Mouse (Mus musculus) midbrain, embryonic 12.5 days (tissue): ENCODE measurements around the gene Zdhhc4. TPM values are rescaled to one million over a fixed set of nuclear protein-coding genes. Genes with fewer than 3 reads are reported as not detected.

Source experiments
- ATAC-seq: fragments of 200-750 bp; cut with Nextera tagmentation; 2 replicates; pipeline ENCODE4 v1.8.0; 2017; ENCODE audit warnings: low read depth, moderate TSS enrichment, moderate library complexity; ENCODE audit not compliant: low FRiP score
- H3K27ac ChIP-seq: fragments of 300-500 bp; sonication (generic); replicated peaks from 2 replicates; pipeline ENCODE4 v1.5.1; 2016; ENCODE audit warnings: mild to moderate bottlenecking
- H3K27me3 ChIP-seq: fragments of 300-500 bp; sonication (generic); 2 replicates; pipeline ENCODE4 v1.6.1; 2016; ENCODE audit warnings: mild to moderate bottlenecking
- H3K36me3 ChIP-seq: fragments of 300-500 bp; sonication (generic); 2 replicates; pipeline ENCODE4 v1.6.1; 2016
- H3K4me1 ChIP-seq: fragments of 300-500 bp; sonication (generic); 2 replicates; pipeline ENCODE4 v1.6.1; 2016
- H3K4me2 ChIP-seq: fragments of 300-500 bp; sonication (generic); replicated peaks from 2 replicates; pipeline ENCODE4 v1.6.1; 2016; ENCODE audit warnings: mild to moderate bottlenecking, moderate library complexity
- H3K4me3 ChIP-seq: fragments of 300-500 bp; sonication (generic); 2 replicates; pipeline ENCODE4 v1.5.1; 2016; ENCODE audit warnings: mild to moderate bottlenecking
- H3K9ac ChIP-seq: fragments of 300-500 bp; sonication (generic); replicated peaks from 2 replicates; pipeline ENCODE4 v1.6.1; 2016; ENCODE audit warnings: mild to moderate bottlenecking, moderate library complexity
- H3K9me3 ChIP-seq: fragments of 300-500 bp; sonication (generic); 2 replicates; pipeline ENCODE4 v1.6.1; 2016; ENCODE audit warnings: mild to moderate bottlenecking
- WGBS: fragments of 180-500 bp; shearing (Covaris S2); methylation state at CpG from one replicate; pipeline ENCODE4 v1.1.7; 2016; 5-methylcytosine and 5-hydroxymethylcytosine counted together
- polyA plus RNA-seq: library from polyadenylated mRNA; unstranded; fragments of >200 nt; fragmentation: Nextera tagmentation; extraction: Ambion mirVana; gene quantifications from 2 replicates; pipeline ENCODE4 v1.2.1, GENCODE M21; 2016

Gene Zdhhc4
- polyA plus RNA-seq, 1 experiment from 2014 or later = 83.9 TPM

- 14% methylated on average over 8 of the region's 8 CpGs for WGBS
- Histone ChIP-seq H3K4me2 (peak overlapping the region; percentile 83), H3K9ac (peak overlapping the region; percentile 96; the same call in 1 of the 2 replicates), H3K9me3 (no peaks in the 10 kb centered on the region), H3K27ac (peak overlapping the region; percentile 97; the same call in 1 of the 2 replicates), H3K4me1 (peaks cover 20% of the 10 kb centered on the region), H3K4me3 (peak overlapping the region; percentile 89), H3K36me3 (peaks cover 77% of the 10 kb centered on the region), H3K27me3 (no peaks in the 10 kb centered on the region)
- peak; percentile 61; the same call in 1 of the 2 replicates for ATAC-seq
These were observed 13.6 kb downstream of the Zdhhc4 start for GRCm38 (mm10) chr5:143315514-143315888.

- H3K27me3 ChIP-seq = no peaks in the 10 kb centered on the region
- no peaks in the 10 kb centered on the region for H3K9me3 ChIP-seq
- H3K36me3 ChIP-seq = peaks cover 77% of the 10 kb centered on the region
- peak within 1 kb of the TSS; percentile 96 for H3K9ac ChIP-seq
- peak within 1 kb of the TSS; percentile 97 for H3K27ac ChIP-seq
- H3K4me1 ChIP-seq = peaks cover 20% of the 10 kb centered on the region
- WGBS = under 1% methylated on average over 91 of the region's 101 CpGs
- peak; percentile 85 for ATAC-seq
- peak within 1 kb of the TSS; percentile 89 for H3K4me3 ChIP-seq
- peak within 1 kb of the TSS; percentile 83 for H3K4me2 ChIP-seq
These were observed 14.1 kb downstream of the Zdhhc4 start, which contains the start of gene E130309D02Rik for GRCm38 (mm10) chr5:143314730-143315513. TSS of gene E130309D02Rik (minus strand) at chr5:143315360.

- H3K4me3 ChIP-seq = peak overlapping the region; percentile 89
- peak; percentile 20; the same call in 1 of the 2 replicates for ATAC-seq
- WGBS = 2% methylated on average over 16 of the region's 16 CpGs
- H3K27ac ChIP-seq = peak overlapping the region; percentile 97
- H3K36me3 ChIP-seq = peaks cover 77% of the 10 kb centered on the region
- H3K27me3 ChIP-seq = no peaks in the 10 kb centered on the region
- H3K4me1 ChIP-seq = peaks cover 20% of the 10 kb centered on the region
- no peaks in the 10 kb centered on the region for H3K9me3 ChIP-seq
- H3K9ac ChIP-seq = peak overlapping the region; percentile 96
- H3K4me2 ChIP-seq = peak overlapping the region; percentile 83
These were observed 14.8 kb downstream of the Zdhhc4 start for GRCm38 (mm10) chr5:143314183-143314729.

DNA sequence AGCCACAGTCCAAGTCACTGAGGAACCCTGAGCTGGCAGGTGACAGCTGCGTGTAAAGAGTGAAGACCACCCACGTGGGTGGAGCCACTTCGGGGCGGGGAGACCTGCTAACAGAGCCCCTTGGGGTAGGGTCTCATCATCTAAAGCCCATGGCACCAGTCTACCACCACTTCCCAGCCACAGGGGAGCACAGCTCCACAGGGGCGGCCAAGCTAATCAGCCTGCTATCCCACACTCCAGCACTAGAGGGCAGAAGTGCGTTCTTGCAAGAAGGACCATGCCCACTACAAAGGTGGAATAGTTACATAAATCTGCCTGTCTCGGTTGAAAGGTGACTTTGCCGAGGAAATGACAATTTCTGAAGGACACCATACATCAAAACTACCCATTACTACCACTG, 17.2 kb downstream of the Zdhhc4 start:
- ATAC-seq = no peak
- Histone ChIP-seq H3K4me3 (no peak overlapping the region), H3K36me3 (peaks cover 77% of the 10 kb centered on the region)

GRCm38 (mm10) chr5:143309916-143310315, 19.1 kb downstream of the Zdhhc4 start:
- H3K9ac ChIP-seq = no peak overlapping the region
- H3K27ac ChIP-seq = no peak overlapping the region
- peaks cover 17% of the 10 kb centered on the region for H3K4me1 ChIP-seq
- WGBS = 97% methylated on average over 7 of the region's 7 CpGs
- ATAC-seq = no peak
- no peak overlapping the region for H3K4me3 ChIP-seq
- H3K4me2 ChIP-seq = no peak overlapping the region
- peaks cover 85% of the 10 kb centered on the region for H3K36me3 ChIP-seq
- H3K27me3 ChIP-seq = no peaks in the 10 kb centered on the region
- no peaks in the 10 kb centered on the region for H3K9me3 ChIP-seq

More for the DNA sequence above, 17.2 kb downstream of the Zdhhc4 start:
- 73% methylated on average over 8 of the region's 8 CpGs for WGBS
- H3K4me1 ChIP-seq = peaks cover 20% of the 10 kb centered on the region
- H3K27ac ChIP-seq = no peak overlapping the region
- H3K27me3 ChIP-seq = no peaks in the 10 kb centered on the region
- no peaks in the 10 kb centered on the region for H3K9me3 ChIP-seq
- H3K4me2 ChIP-seq = no peak overlapping the region
- no peak overlapping the region for H3K9ac ChIP-seq

- Histone ChIP-seq H3K36me3 (peaks cover 95% of the 10 kb centered on the region), H3K4me3 (no peak overlapping the region)
These were observed 20.2 kb downstream of the Zdhhc4 start for GRCm38 (mm10) chr5:143308825-143309224.

DNA sequence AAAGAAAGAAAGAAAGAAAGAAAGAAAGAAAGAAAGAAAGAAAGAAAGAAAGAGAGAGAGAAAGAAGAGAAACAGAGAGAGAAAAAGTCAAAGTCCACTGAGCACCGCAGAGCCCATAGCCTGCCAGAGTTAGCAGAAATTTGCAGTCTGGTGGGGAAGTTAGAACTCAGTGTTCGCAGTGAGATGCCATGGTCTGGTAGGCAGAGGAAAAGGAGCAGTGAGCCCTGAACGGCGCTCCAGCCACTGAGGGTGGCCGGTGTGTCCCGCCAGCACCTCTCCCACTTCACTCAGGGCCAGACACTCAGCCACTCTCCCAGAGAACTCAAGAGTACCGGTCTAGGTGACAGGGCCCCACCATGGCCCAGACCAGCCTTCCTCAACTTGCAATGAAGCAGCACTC, 24.8 kb downstream of the Zdhhc4 start:
- H3K9ac ChIP-seq = no peak overlapping the region
- no peak overlapping the region for H3K4me3 ChIP-seq
- H3K9me3 ChIP-seq = no peaks in the 10 kb centered on the region
- H3K27ac ChIP-seq = no peak overlapping the region
- peaks cover 96% of the 10 kb centered on the region for H3K36me3 ChIP-seq
- no peak overlapping the region for H3K4me2 ChIP-seq
- H3K27me3 ChIP-seq = no peaks in the 10 kb centered on the region
- over 99% methylated on average over 6 of the region's 7 CpGs for WGBS
- no peaks in the 10 kb centered on the region; the same call in 1 of the 2 replicates for H3K4me1 ChIP-seq
- no peak for ATAC-seq

More at GRCm38 (mm10) chr5:143308825-143309224, 20.2 kb downstream of the Zdhhc4 start:
- no peak overlapping the region for H3K9ac ChIP-seq
- H3K4me1 ChIP-seq = peaks cover 12% of the 10 kb centered on the region
- no peak for ATAC-seq
- no peaks in the 10 kb centered on the region for H3K27me3 ChIP-seq
- no peak overlapping the region for H3K4me2 ChIP-seq
- H3K9me3 ChIP-seq = no peaks in the 10 kb centered on the region
- WGBS = 96% methylated on average over 5 of the region's 5 CpGs
- no peak overlapping the region for H3K27ac ChIP-seq

GRCm38 (mm10) chr5:143301296-143301695, 27.8 kb downstream of the Zdhhc4 start:
- WGBS = 74% methylated on average over 8 of the region's 8 CpGs
- Histone ChIP-seq H3K4me1 (no peaks in the 10 kb centered on the region), H3K4me3 (no peak overlapping the region), H3K4me2 (no peak overlapping the region), H3K36me3 (peaks cover 77% of the 10 kb centered on the region), H3K27ac (no peak overlapping the region), H3K27me3 (no peaks in the 10 kb centered on the region), H3K9ac (no peak overlapping the region), H3K9me3 (no peaks in the 10 kb centered on the region)
- ATAC-seq = no peak

- peaks cover 65% of the 10 kb centered on the region for H3K36me3 ChIP-seq
- H3K4me1 ChIP-seq = no peaks in the 10 kb centered on the region
- H3K9me3 ChIP-seq = no peaks in the 10 kb centered on the region
- no peak overlapping the region for H3K9ac ChIP-seq
- no peak overlapping the region for H3K4me3 ChIP-seq
- H3K4me2 ChIP-seq = no peak overlapping the region
- H3K27ac ChIP-seq = no peak overlapping the region
- peaks cover 5% of the 10 kb centered on the region for H3K27me3 ChIP-seq
- 89% methylated on average over 4 of the region's 4 CpGs for whole genome bisulfite sequencing
- no peak for ATAC-seq
These were observed 29.4 kb downstream of the Zdhhc4 start for GRCm38 (mm10) chr5:143299686-143300085.

GRCm38 (mm10) chr5:143298391-143298790, 30.7 kb downstream of the Zdhhc4 start:
- Histone ChIP-seq H3K36me3 (peaks cover 54% of the 10 kb centered on the region), H3K4me2 (no peak overlapping the region), H3K9me3 (no peaks in the 10 kb centered on the region), H3K4me1 (peaks cover 5% of the 10 kb centered on the region), H3K9ac (no peak overlapping the region), H3K27me3 (peaks cover 18% of the 10 kb centered on the region), H3K27ac (no peak overlapping the region), H3K4me3 (no peak overlapping the region)
- whole genome bisulfite sequencing = 94% methylated on average over 7 of the region's 7 CpGs
- ATAC-seq = no peak

- Histone ChIP-seq H3K4me1 (peaks cover 8% of the 10 kb centered on the region), H3K27me3 (peaks cover 22% of the 10 kb centered on the region), H3K36me3 (peaks cover 50% of the 10 kb centered on the region), H3K4me3 (no peak overlapping the region), H3K4me2 (no peak overlapping the region), H3K9me3 (no peaks in the 10 kb centered on the region), H3K27ac (no peak overlapping the region), H3K9ac (no peak overlapping the region)
- 96% methylated on average over 9 of the region's 9 CpGs for WGBS
- no peak for ATAC-seq
These were observed 31.1 kb downstream of the Zdhhc4 start for GRCm38 (mm10) chr5:143297986-143298385.

DNA sequence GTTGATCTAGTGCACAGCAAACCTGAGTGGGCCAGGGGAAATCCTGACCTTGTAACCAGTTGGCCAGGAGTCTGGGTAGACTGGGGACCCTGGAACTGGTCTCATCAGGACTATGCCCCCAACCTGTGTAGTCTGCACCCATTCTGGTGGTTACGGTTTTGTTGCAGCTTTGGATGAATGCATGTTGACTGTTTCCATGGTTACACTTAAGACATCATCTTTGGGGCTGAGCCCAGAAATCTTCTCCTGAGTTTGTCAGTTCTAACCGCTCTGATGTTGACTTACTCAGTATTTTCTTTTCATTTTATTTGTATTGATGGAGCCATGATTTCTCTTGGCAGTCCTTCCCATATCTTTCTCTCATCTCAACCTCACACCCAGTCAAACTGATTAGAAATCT, 33.7 kb downstream of the Zdhhc4 start:
- Histone ChIP-seq H3K4me1 (peaks cover 8% of the 10 kb centered on the region), H3K4me3 (no peak overlapping the region), H3K9me3 (no peaks in the 10 kb centered on the region), H3K36me3 (peaks cover 24% of the 10 kb centered on the region), H3K27ac (no peak overlapping the region), H3K27me3 (peaks cover 49% of the 10 kb centered on the region), H3K9ac (no peak overlapping the region), H3K4me2 (no peak overlapping the region)
- 98% methylated on average over 2 of the region's 2 CpGs for WGBS
- no peak for ATAC-seq
